ENCODE assay signal across 9 mouse cellular contexts in the genomic region with DNA sequence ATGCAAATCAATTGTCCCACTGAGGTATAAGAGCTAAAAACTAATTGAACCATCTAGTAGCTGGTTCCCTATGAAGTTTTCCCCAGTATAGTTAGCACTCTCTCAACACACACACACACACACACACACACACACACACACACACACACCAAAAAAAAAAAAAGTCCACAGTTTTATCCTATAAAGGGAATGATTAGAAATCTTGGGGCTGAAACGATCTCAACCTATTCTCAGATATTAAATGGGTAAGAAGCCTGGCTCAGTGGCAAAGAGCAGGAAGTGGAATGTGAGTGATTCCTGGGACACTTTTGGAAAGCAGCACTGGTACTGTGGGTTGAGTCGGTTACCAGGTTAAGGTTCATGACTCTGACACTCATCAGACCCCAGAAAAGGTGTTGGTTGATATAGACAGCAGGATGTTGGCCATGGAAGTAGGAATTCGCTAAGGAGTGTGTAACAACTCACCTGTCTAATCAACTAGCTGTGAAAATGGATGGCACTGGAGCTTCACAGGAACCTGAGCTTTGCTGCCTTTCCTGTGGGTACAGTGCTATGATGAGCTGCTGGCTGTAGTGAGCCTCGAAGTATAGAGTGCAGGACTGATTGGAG.
DNase-seq lines count a peak whose midpoint lies in the region; ATAC-seq lines count a peak whose summit lies in the region.
"Had no signal": no experiment of that assay in that cellular context is flagged by ENCODE, and none has a peak within 500 bp of the region (broad histone marks: within the 10 kb centered on the region; RNA-seq: fewer than 3 reads in every experiment).

No protein-coding gene starts in this region.

- ATAC-seq in midbrain, embryonic 16.5 days: no peak
- peak; percentile 59; the same call in 1 of the 2 replicates for ATAC-seq in hindbrain, embryonic 13.5 days (ENCODE audit: low FRiP score)
- peak; percentile 77 for ATAC-seq in limb, embryonic 11.5 days (ENCODE audit: insufficient number of reproducible peaks, low FRiP score, low TSS enrichment, low read depth)
- 0 out of 2 replicates have a peak, but pooled peaks have one; percentile 66 for ATAC-seq in midbrain, embryonic 13.5 days

- 69% methylated on average over 4 of the region's 4 CpGs for WGBS in midbrain, embryonic 10.5 days
- WGBS in midbrain, embryonic 16.5 days: 59% methylated on average over 4 of the region's 4 CpGs
- 69% methylated on average over 4 of the region's 4 CpGs for WGBS in hindbrain, embryonic 13.5 days
- WGBS in limb, embryonic 11.5 days: 66% methylated on average over 4 of the region's 4 CpGs
- 59% methylated on average over 4 of the region's 4 CpGs for WGBS in midbrain, embryonic 13.5 days

- no peak overlapping the region for H3K4me3 ChIP-seq in midbrain, embryonic 10.5 days
- no peak overlapping the region for H3K4me3 ChIP-seq in midbrain, embryonic 16.5 days (ENCODE audit: low read depth, low read length)
- no peak overlapping the region for H3K4me3 ChIP-seq in hindbrain, embryonic 13.5 days
- no peak overlapping the region for H3K4me3 ChIP-seq in limb, embryonic 11.5 days (ENCODE audit: low read depth, low read length)
- no peak overlapping the region for H3K4me3 ChIP-seq in midbrain, embryonic 13.5 days (replicated peaks)
- H3K4me3 ChIP-seq: erythroblast, embryonic 14.5 days had no signal

- H3K9me3 ChIP-seq in midbrain, embryonic 10.5 days (replicated peaks): peaks cover 73% of the 10 kb centered on the region
- H3K9me3 ChIP-seq in midbrain, embryonic 16.5 days (replicated peaks; ENCODE audit: control insufficient read depth, low read length, poor library complexity, severe bottlenecking): peaks cover 14% of the 10 kb centered on the region; the same call in 1 of the 2 replicates
- peaks cover 46% of the 10 kb centered on the region for H3K9me3 ChIP-seq in hindbrain, embryonic 13.5 days
- H3K9me3 ChIP-seq in limb, embryonic 11.5 days (ENCODE audit: control insufficient read depth, low read length): peaks cover 3% of the 10 kb centered on the region; the same call in 1 of the 2 replicates
- peaks cover 28% of the 10 kb centered on the region for H3K9me3 ChIP-seq in midbrain, embryonic 13.5 days

- no peak overlapping the region for H3K4me2 ChIP-seq in midbrain, embryonic 16.5 days (ENCODE audit: low read length)
- H3K4me2 ChIP-seq in hindbrain, embryonic 13.5 days: no peak overlapping the region
- no peak overlapping the region for H3K4me2 ChIP-seq in limb, embryonic 11.5 days (ENCODE audit: low read depth, severe bottlenecking)
- H3K4me2 ChIP-seq in midbrain, embryonic 13.5 days (replicated peaks): no peak overlapping the region

- no peaks in the 10 kb centered on the region for H3K27me3 ChIP-seq in midbrain, embryonic 10.5 days (ENCODE audit: low read depth, poor library complexity, severe bottlenecking)
- no peaks in the 10 kb centered on the region for H3K27me3 ChIP-seq in midbrain, embryonic 16.5 days (ENCODE audit: control insufficient read depth, insufficient read depth, low read depth, low read length)
- H3K27me3 ChIP-seq in hindbrain, embryonic 13.5 days: no peaks in the 10 kb centered on the region
- H3K27me3 ChIP-seq in limb, embryonic 11.5 days (ENCODE audit: control insufficient read depth, insufficient read depth, low read length): no peaks in the 10 kb centered on the region
- no peaks in the 10 kb centered on the region for H3K27me3 ChIP-seq in midbrain, embryonic 13.5 days

- peak; percentile 93 for DNase-seq in midbrain, embryonic 10.5 days (ENCODE audit: low spot score)
- peak; percentile 99 for DNase-seq in brain, adult 2 months (ENCODE audit: low read depth, low spot score)
- peak; percentile 77 for DNase-seq in fibroblast of lung, adult 2 months (ENCODE audit: low read depth)
- peak; percentile 98 for DNase-seq in limb, embryonic 11.5 days (ENCODE audit: low spot score)
- DNase-seq in testis, postnatal 10 days (ENCODE audit: low spot score): peak; percentile 90

- H3K9ac ChIP-seq in midbrain, embryonic 16.5 days (ENCODE audit: low read depth, low read length): no peak overlapping the region
- no peak overlapping the region for H3K9ac ChIP-seq in hindbrain, embryonic 13.5 days
- no peak overlapping the region for H3K9ac ChIP-seq in limb, embryonic 11.5 days (ENCODE audit: low read length)
- H3K9ac ChIP-seq in midbrain, embryonic 13.5 days (replicated peaks): no peak overlapping the region

- H3K4me1 ChIP-seq in midbrain, embryonic 10.5 days: no peaks in the 10 kb centered on the region
- no peaks in the 10 kb centered on the region for H3K4me1 ChIP-seq in midbrain, embryonic 16.5 days (ENCODE audit: control insufficient read depth, insufficient read depth, low read length)
- H3K4me1 ChIP-seq in hindbrain, embryonic 13.5 days (replicated peaks): no peaks in the 10 kb centered on the region
- H3K4me1 ChIP-seq in limb, embryonic 11.5 days (ENCODE audit: control insufficient read depth, insufficient read depth, low read length): no peaks in the 10 kb centered on the region
- no peaks in the 10 kb centered on the region for H3K4me1 ChIP-seq in midbrain, embryonic 13.5 days (replicated peaks)

- H3K36me3 ChIP-seq in midbrain, embryonic 10.5 days: no peaks in the 10 kb centered on the region
- H3K36me3 ChIP-seq in midbrain, embryonic 16.5 days (ENCODE audit: control insufficient read depth, insufficient read depth, low read length): no peaks in the 10 kb centered on the region
- H3K36me3 ChIP-seq in hindbrain, embryonic 13.5 days: no peaks in the 10 kb centered on the region
- H3K36me3 ChIP-seq in limb, embryonic 11.5 days (ENCODE audit: control insufficient read depth, insufficient read depth, low read length): no peaks in the 10 kb centered on the region
- no peaks in the 10 kb centered on the region for H3K36me3 ChIP-seq in midbrain, embryonic 13.5 days

- H3K27ac ChIP-seq in midbrain, embryonic 10.5 days (replicated peaks): no peak overlapping the region
- H3K27ac ChIP-seq in midbrain, embryonic 16.5 days (ENCODE audit: low read length): no peak overlapping the region
- no peak overlapping the region for H3K27ac ChIP-seq in hindbrain, embryonic 13.5 days
- H3K27ac ChIP-seq in limb, embryonic 11.5 days (replicated peaks; ENCODE audit: low read depth, low read length): no peak overlapping the region
- H3K27ac ChIP-seq in midbrain, embryonic 13.5 days: no peak overlapping the region
